Mouse (Mus musculus): ENCODE measurements around the gene Foxo3.

Foxo3 gene

GRCm38 (mm10) chr10:42248644-42249043 is 27.9 kb downstream of the Foxo3 start:
- DNase-seq (ENCODE audit: low spot score), result no peak

GRCm38 (mm10) chr10:42248156-42248555 is 28.4 kb downstream of the Foxo3 start:
- DNase-seq (ENCODE audit: low spot score), result no peak

GRCm38 (mm10) chr10:42247125-42247816 is 29.3 kb downstream of the Foxo3 start:
- no peak for DNase-seq (ENCODE audit: low spot score)

- DNase-seq (ENCODE audit: low spot score), result no peak
Observed at GRCm38 (mm10) chr10:42246483-42246882, 30.1 kb downstream of the Foxo3 start.

- no peak for DNase-seq (ENCODE audit: low spot score)
Observed at GRCm38 (mm10) chr10:42245636-42246035, 30.9 kb downstream of the Foxo3 start.

- DNase-seq (ENCODE audit: low spot score), result no peak
Observed at GRCm38 (mm10) chr10:42245256-42245601, 31.3 kb downstream of the Foxo3 start.

GRCm38 (mm10) chr10:42244420-42245255 is 31.9 kb downstream of the Foxo3 start:
- no peak for DNase-seq (ENCODE audit: low spot score)

- DNase-seq (ENCODE audit: low spot score), result peak; percentile 18
Observed at GRCm38 (mm10) chr10:42243925-42244324, 32.6 kb downstream of the Foxo3 start.

- no peak for DNase-seq (ENCODE audit: low spot score)
Observed at GRCm38 (mm10) chr10:42242484-42242883, 34.1 kb downstream of the Foxo3 start.

GRCm38 (mm10) chr10:42241775-42242174 is 34.8 kb downstream of the Foxo3 start:
- peak; percentile 11 for DNase-seq (ENCODE audit: low spot score)

- no peak for DNase-seq (ENCODE audit: low spot score)
Observed at GRCm38 (mm10) chr10:42239810-42240111, 36.8 kb downstream of the Foxo3 start.

GRCm38 (mm10) chr10:42238923-42239809 is 37.4 kb downstream of the Foxo3 start:
- no peak for DNase-seq (ENCODE audit: low spot score)

GRCm38 (mm10) chr10:42238296-42238695 is 38.3 kb downstream of the Foxo3 start:
- DNase-seq (ENCODE audit: low spot score), result no peak

GRCm38 (mm10) chr10:42237556-42237955 is 39.0 kb downstream of the Foxo3 start:
- DNase-seq (ENCODE audit: low spot score), result no peak

GRCm38 (mm10) chr10:42235321-42235720 is 41.2 kb downstream of the Foxo3 start:
- DNase-seq (ENCODE audit: low spot score), result no peak

- DNase-seq (ENCODE audit: low spot score), result no peak
Observed at GRCm38 (mm10) chr10:42232977-42233376, 43.6 kb downstream of the Foxo3 start.

- DNase-seq (ENCODE audit: low spot score), result no peak
Observed at GRCm38 (mm10) chr10:42231847-42232246, 44.7 kb downstream of the Foxo3 start.

GRCm38 (mm10) chr10:42231100-42231541 is 45.4 kb downstream of the Foxo3 start:
- no peak for DNase-seq (ENCODE audit: low spot score)

GRCm38 (mm10) chr10:42230471-42231099 is 46.0 kb downstream of the Foxo3 start:
- no peak for DNase-seq (ENCODE audit: low spot score)

- no peak for DNase-seq (ENCODE audit: low spot score)
Observed at GRCm38 (mm10) chr10:42227751-42228241, 48.8 kb downstream of the Foxo3 start.

- no peak for DNase-seq (ENCODE audit: low spot score)
Observed at GRCm38 (mm10) chr10:42226176-42226575, 50.4 kb downstream of the Foxo3 start.

Measured in layer of hippocampus, adult 11-12 months (tissue).